In genomic region chr7:27228865-27229264, GRCm38 (mm10) we compare ENCODE assay signal across 8 mouse cellular contexts. TPM values are rescaled to one million over a fixed set of nuclear protein-coding genes. Genes with fewer than 3 reads are reported as not detected.
A peak's percentile ranks its signal among the peaks of the same experiment; 100 is the strongest.
DNase-seq lines count a peak whose midpoint lies in the region; ATAC-seq and TF ChIP-seq lines count a peak whose summit lies in the region.

No protein-coding gene starts in this region.

- intact Hi-C loops in heart, postnatal 14 days (cut with DNase I), result no loop called here

- peak overlapping the region; percentile 79 for H3K4me2 ChIP-seq in heart, postnatal 0 days (ENCODE audit: low read depth, low read length)
- peak overlapping the region; percentile 77 for H3K4me2 ChIP-seq in hindbrain, embryonic 16.5 days (ENCODE audit: low read length)
- H3K4me2 ChIP-seq in midbrain, embryonic 14.5 days (ENCODE audit: low read length), result peak overlapping the region; percentile 93

- no peaks in the 10 kb centered on the region for H3K27me3 ChIP-seq in heart, postnatal 0 days (ENCODE audit: control insufficient read depth, insufficient read depth, low read length)
- H3K27me3 ChIP-seq in hindbrain, embryonic 16.5 days (replicated peaks; ENCODE audit: control insufficient read depth, insufficient read depth, low read length), result no peaks in the 10 kb centered on the region
- H3K27me3 ChIP-seq in midbrain, embryonic 14.5 days (ENCODE audit: control insufficient read depth, insufficient read depth, low read length), result no peaks in the 10 kb centered on the region

- H3K4me3 ChIP-seq in heart, postnatal 0 days (ENCODE audit: low read depth, low read length), result peak overlapping the region; percentile 73
- peak overlapping the region; percentile 77 for H3K4me3 ChIP-seq in brown adipose tissue, adult 24 weeks (ENCODE audit: insufficient read depth, low read depth, low read length)
- H3K4me3 ChIP-seq in hindbrain, embryonic 16.5 days (ENCODE audit: low read length), result peak overlapping the region; percentile 82
- H3K4me3 ChIP-seq in midbrain, embryonic 14.5 days (replicated peaks; ENCODE audit: low read depth, low read length), result peak overlapping the region; percentile 55

- H3K36me3 ChIP-seq in heart, postnatal 0 days (replicated peaks; ENCODE audit: control insufficient read depth, insufficient read depth, low read length), result no peaks in the 10 kb centered on the region
- H3K36me3 ChIP-seq in hindbrain, embryonic 16.5 days (ENCODE audit: control insufficient read depth, insufficient read depth, low read length), result no peaks in the 10 kb centered on the region
- H3K36me3 ChIP-seq in midbrain, embryonic 14.5 days (ENCODE audit: control insufficient read depth, insufficient read depth, low read length), result no peaks in the 10 kb centered on the region

- TF ChIP-seq EP300 in heart, postnatal 0 days (IDR thresholded peaks at IDR 0.05; ENCODE audit: low read depth), result no peak

- no peaks in the 10 kb centered on the region for H3K9me3 ChIP-seq in heart, postnatal 0 days (replicated peaks; ENCODE audit: control insufficient read depth, low read length)
- H3K9me3 ChIP-seq in hindbrain, embryonic 16.5 days (ENCODE audit: control insufficient read depth, low read length), result no peaks in the 10 kb centered on the region
- H3K9me3 ChIP-seq in midbrain, embryonic 14.5 days (ENCODE audit: control insufficient read depth, low read length), result no peaks in the 10 kb centered on the region

- DNase-seq in heart, postnatal 0 days (ENCODE audit: low spot score), result no peak
- DNase-seq in heart, postnatal 14 days, result no peak
- no peak for DNase-seq in midbrain, embryonic 14.5 days
- DNase-seq in right cerebral cortex, postnatal 25 days, result no peak
- no peak for DNase-seq in left cerebral cortex, adult 9 months (ENCODE audit: low spot score in 2 of 2)
- DNase-seq in ovary, adult 18-20 months (ENCODE audit: low spot score), result no peak

- peak overlapping the region; percentile 84 for H3K27ac ChIP-seq in heart, postnatal 0 days (ENCODE audit: low read depth)
- H3K27ac ChIP-seq in brown adipose tissue, adult 24 weeks (replicated peaks; ENCODE audit: low read depth, low read length), result peak overlapping the region; percentile 89
- peak overlapping the region; percentile 88 for H3K27ac ChIP-seq in hindbrain, embryonic 16.5 days (ENCODE audit: low read depth, low read length)
- H3K27ac ChIP-seq in midbrain, embryonic 14.5 days (replicated peaks; ENCODE audit: low read depth, low read length), result peak overlapping the region; percentile 75

- no peak for TF ChIP-seq CTCF in heart, postnatal 0 days (IDR thresholded peaks at IDR 0.05; ENCODE audit: low read depth)

- peaks cover 24% of the 10 kb centered on the region for H3K4me1 ChIP-seq in heart, postnatal 0 days (ENCODE audit: control insufficient read depth, insufficient read depth)
- peaks cover 33% of the 10 kb centered on the region for H3K4me1 ChIP-seq in brown adipose tissue, adult 24 weeks (ENCODE audit: control insufficient read depth, insufficient read depth, insufficient read length, low read length)
- peaks cover 45% of the 10 kb centered on the region for H3K4me1 ChIP-seq in hindbrain, embryonic 16.5 days (ENCODE audit: control insufficient read depth, insufficient read depth, low read depth, low read length)
- peaks cover 48% of the 10 kb centered on the region for H3K4me1 ChIP-seq in midbrain, embryonic 14.5 days (ENCODE audit: control insufficient read depth, insufficient read depth, low read length)

- H3K9ac ChIP-seq in heart, postnatal 0 days (replicated peaks; ENCODE audit: low read depth, low read length), result peak overlapping the region; percentile 75
- peak overlapping the region; percentile 95 for H3K9ac ChIP-seq in hindbrain, embryonic 16.5 days (ENCODE audit: low read depth, low read length)
- peak overlapping the region; percentile 76; the same call in 1 of the 2 replicates for H3K9ac ChIP-seq in midbrain, embryonic 14.5 days (replicated peaks; ENCODE audit: low read length)

- no peak for ATAC-seq in heart, postnatal 0 days (ENCODE audit: insufficient read depth, low read depth)
- no peak; the same call in 1 of the 2 replicates for ATAC-seq in hindbrain, embryonic 16.5 days
- ATAC-seq in midbrain, embryonic 14.5 days (ENCODE audit: low FRiP score, low TSS enrichment), result no peak

- WGBS in heart, postnatal 0 days, result 12% methylated on average over 6 of the region's 6 CpGs
- WGBS in hindbrain, embryonic 16.5 days, result 15% methylated on average over 6 of the region's 6 CpGs
- 17% methylated on average over 6 of the region's 6 CpGs for WGBS in midbrain, embryonic 14.5 days

RNA-seq across cellular contexts. Expression of gene Itpkc, which starts 0.4 kb away (rescaled TPM):
- 5.8 and 14.7 TPM in 2 replicates for total RNA-seq in heart, postnatal 0 days (2014; rRNA removed; ENCODE audit: low replicate concordance)
- polyA plus RNA-seq in heart, postnatal 0 days (2015; fragmentation: Nextera tagmentation; extraction: Ambion mirVana), result 1.2 and 1.3 TPM in 2 replicates
- 1 to 10 TPM; 4.5 to 5.5 TPM for total RNA-seq in heart, postnatal 14 days (2021)
- polyA plus RNA-seq in brown adipose tissue, adult 24 weeks (2012; ENCODE audit: insufficient read depth, insufficient read length, missing spikeins), result 2.2 and 5.2 TPM in 2 replicates
- polyA plus RNA-seq in hindbrain, embryonic 16.5 days (2015; fragmentation: Nextera tagmentation; extraction: Ambion mirVana), result 5.7 and 5.9 TPM in 2 replicates
- polyA plus RNA-seq in midbrain, embryonic 14.5 days (2014; fragmentation: Nextera tagmentation; extraction: Ambion mirVana), result 7.3 and 7.4 TPM in 2 replicates

RNA-seq across cellular contexts. Expression of gene Coq8b, which starts 4.0 kb away (rescaled TPM):
- 5.8 and 7.2 TPM in 2 replicates for total RNA-seq in heart, postnatal 0 days (2014; rRNA removed; ENCODE audit: low replicate concordance)
- 10.1 and 11.0 TPM in 2 replicates for polyA plus RNA-seq in heart, postnatal 0 days (2015; fragmentation: Nextera tagmentation; extraction: Ambion mirVana)
- 1 to 10 TPM; 7.0 to 8.8 TPM for total RNA-seq in heart, postnatal 14 days (2021)
- polyA plus RNA-seq in brown adipose tissue, adult 24 weeks (2012; ENCODE audit: insufficient read depth, insufficient read length, missing spikeins), result 13.3 and 19.1 TPM in 2 replicates
- 21.8 and 23.9 TPM in 2 replicates for polyA plus RNA-seq in hindbrain, embryonic 16.5 days (2015; fragmentation: Nextera tagmentation; extraction: Ambion mirVana)
- 19.8 and 22.6 TPM in 2 replicates for polyA plus RNA-seq in midbrain, embryonic 14.5 days (2014; fragmentation: Nextera tagmentation; extraction: Ambion mirVana)

RNA-seq across cellular contexts. Expression of gene Numbl, which starts 29.4 kb away (rescaled TPM):
- total RNA-seq in heart, postnatal 0 days (2014; rRNA removed; ENCODE audit: low replicate concordance), result 15.9 and 23.5 TPM in 2 replicates
- polyA plus RNA-seq in heart, postnatal 0 days (2015; fragmentation: Nextera tagmentation; extraction: Ambion mirVana), result 5.6 and 6.2 TPM in 2 replicates
- 1 to 10 TPM; 7.9 to 8.5 TPM for total RNA-seq in heart, postnatal 14 days (2021)
- 2.6 and 2.7 TPM in 2 replicates for polyA plus RNA-seq in brown adipose tissue, adult 24 weeks (2012; ENCODE audit: insufficient read depth, insufficient read length, missing spikeins)
- 54.4 and 59.5 TPM in 2 replicates for polyA plus RNA-seq in hindbrain, embryonic 16.5 days (2015; fragmentation: Nextera tagmentation; extraction: Ambion mirVana)
- polyA plus RNA-seq in midbrain, embryonic 14.5 days (2014; fragmentation: Nextera tagmentation; extraction: Ambion mirVana), result 33.7 and 50.1 TPM in 2 replicates

RNA-seq across cellular contexts. Expression of gene Snrpa, which starts 32.8 kb away (rescaled TPM):
- total RNA-seq in heart, postnatal 0 days (2014; rRNA removed; ENCODE audit: low replicate concordance), result 78.2 and 79.4 TPM in 2 replicates
- 60.5 and 69.3 TPM in 2 replicates for polyA plus RNA-seq in heart, postnatal 0 days (2015; fragmentation: Nextera tagmentation; extraction: Ambion mirVana)
- 10 to 100 TPM; 38.9 to 47.7 TPM for total RNA-seq in heart, postnatal 14 days (2021)
- 31.5 and 50.7 TPM in 2 replicates for polyA plus RNA-seq in brown adipose tissue, adult 24 weeks (2012; ENCODE audit: insufficient read depth, insufficient read length, missing spikeins)
- polyA plus RNA-seq in hindbrain, embryonic 16.5 days (2015; fragmentation: Nextera tagmentation; extraction: Ambion mirVana), result 177 and 194 TPM in 2 replicates
- polyA plus RNA-seq in midbrain, embryonic 14.5 days (2014; fragmentation: Nextera tagmentation; extraction: Ambion mirVana), result 222 and 233 TPM in 2 replicates

RNA-seq across cellular contexts. Expression of gene BC024978, which starts 33.3 kb away (rescaled TPM):
- total RNA-seq in heart, postnatal 0 days (2014; rRNA removed; ENCODE audit: low replicate concordance), result 1.8 and 4.8 TPM in 2 replicates
- 2.0 and 2.1 TPM in 2 replicates for polyA plus RNA-seq in heart, postnatal 0 days (2015; fragmentation: Nextera tagmentation; extraction: Ambion mirVana)
- 10 to 100 TPM; 12.3 to 12.5 TPM for total RNA-seq in heart, postnatal 14 days (2021)
- polyA plus RNA-seq in brown adipose tissue, adult 24 weeks (2012; ENCODE audit: insufficient read depth, insufficient read length, missing spikeins), result 5.6 and 8.2 TPM in 2 replicates
- 2.7 and 3.7 TPM in 2 replicates for polyA plus RNA-seq in hindbrain, embryonic 16.5 days (2015; fragmentation: Nextera tagmentation; extraction: Ambion mirVana)
- 3.6 and 4.0 TPM in 2 replicates for polyA plus RNA-seq in midbrain, embryonic 14.5 days (2014; fragmentation: Nextera tagmentation; extraction: Ambion mirVana)
